Mouse (Mus musculus): ENCODE data around the gene Nmi.

Gene Nmi

GRCm38 (mm10) chr2:51941832-51942231 is 31.5 kb downstream of the Nmi start:
- DNase-seq (ENCODE audit: low spot score in 2 of 2) = no peak

DNA sequence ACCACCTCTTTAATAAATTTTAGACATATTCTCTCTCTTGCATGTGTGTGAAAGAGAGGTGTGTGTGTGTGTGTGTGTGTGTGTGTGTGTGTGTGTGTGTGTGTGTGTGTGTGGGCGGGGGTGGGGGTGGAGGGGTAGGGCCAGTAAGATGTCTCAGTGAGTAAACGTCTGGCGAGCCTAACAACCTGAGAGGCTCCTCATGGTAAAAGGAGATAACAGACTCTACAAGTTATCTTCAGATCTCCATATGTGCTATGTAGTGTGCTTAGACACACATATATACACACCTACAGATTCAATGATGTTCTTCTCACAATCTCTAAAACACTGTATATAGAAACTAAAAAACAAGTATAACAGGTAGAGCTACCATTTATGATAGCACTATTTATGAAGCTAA is 34.5 kb downstream of the Nmi start:
- no peak for DNase-seq (ENCODE audit: low spot score in 2 of 2)

DNA sequence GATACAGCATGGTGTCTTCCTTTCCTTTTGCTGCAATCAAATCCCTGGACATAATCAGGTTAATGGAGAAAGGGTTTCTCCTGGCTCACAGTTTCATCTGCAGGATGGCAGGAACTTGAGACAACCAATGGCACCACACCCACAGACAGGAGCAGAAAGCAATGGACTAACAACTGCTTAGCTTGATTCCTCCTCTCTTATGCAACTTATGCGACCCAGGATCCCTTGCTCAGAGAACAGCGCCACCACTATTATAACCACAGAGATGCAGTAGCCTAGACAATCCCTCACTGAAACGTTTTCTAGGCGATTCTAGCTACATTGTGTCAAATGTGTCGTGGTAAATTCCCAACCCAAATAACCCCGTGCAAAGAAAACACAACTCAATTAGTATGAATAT is 36.3 kb downstream of the Nmi start:
- no peak for DNase-seq (ENCODE audit: low spot score in 2 of 2)

- no peak for DNase-seq (ENCODE audit: low spot score in 2 of 2)
Measured at GRCm38 (mm10) chr2:51936585-51936984, 36.7 kb downstream of the Nmi start.

GRCm38 (mm10) chr2:51935921-51936320 is 37.4 kb downstream of the Nmi start:
- DNase-seq (ENCODE audit: low spot score in 2 of 2) = no peak

DNA sequence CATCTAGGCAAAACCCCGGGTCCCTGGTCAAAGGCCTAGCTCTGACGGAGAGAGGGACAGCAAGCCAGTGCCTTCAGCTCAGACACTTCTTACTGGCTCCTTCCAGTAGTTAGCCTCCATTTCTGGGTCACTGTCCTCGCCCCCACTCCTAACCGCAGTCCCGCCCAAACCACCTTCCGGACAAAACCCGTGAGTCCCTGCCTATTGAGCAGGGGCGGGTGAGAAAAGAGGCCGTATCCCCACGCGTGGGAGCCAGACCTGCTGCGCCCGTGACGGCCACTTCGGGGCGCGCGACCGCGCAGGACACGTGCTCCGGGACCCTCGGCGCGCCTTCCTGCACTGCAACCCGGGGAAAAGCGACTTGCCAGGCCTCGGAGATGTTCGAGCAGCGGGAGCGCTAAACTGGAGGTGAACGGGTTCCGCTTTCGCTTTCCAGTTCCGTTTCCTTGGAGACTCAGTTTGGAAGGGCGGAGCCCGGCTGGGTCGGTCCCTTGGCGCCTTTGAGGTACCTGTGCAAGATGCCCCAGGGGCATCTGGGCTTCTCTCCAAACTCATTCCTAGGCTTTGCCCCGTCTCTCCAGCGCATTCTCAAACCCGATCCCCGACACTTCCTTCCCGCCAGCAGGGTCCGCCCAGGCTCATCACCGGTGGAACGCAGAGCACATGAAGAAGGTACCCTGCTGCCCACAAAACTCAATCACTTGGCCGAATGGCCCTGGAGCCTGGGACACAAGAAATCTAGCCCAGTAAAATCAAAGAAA is 38.5 kb downstream of the Nmi start, which contains the start of gene Rbm43:
Rbm43 (minus strand) TSS at position 590 of the 761 bp plus-strand sequence.
- peak; percentile 50 to 59 for DNase-seq (ENCODE audit: low spot score in 2 of 2)

- no peak for DNase-seq (ENCODE audit: low spot score in 2 of 2)
Measured at GRCm38 (mm10) chr2:51933341-51934134, 39.8 kb downstream of the Nmi start.

- DNase-seq (ENCODE audit: low spot score in 2 of 2) = no peak
Measured at GRCm38 (mm10) chr2:51931241-51931640, 42.1 kb downstream of the Nmi start.

- DNase-seq (ENCODE audit: low spot score in 2 of 2) = peak; percentile 29 to 57
Measured at GRCm38 (mm10) chr2:51914944-51915680, 58.2 kb downstream of the Nmi start.

DNA sequence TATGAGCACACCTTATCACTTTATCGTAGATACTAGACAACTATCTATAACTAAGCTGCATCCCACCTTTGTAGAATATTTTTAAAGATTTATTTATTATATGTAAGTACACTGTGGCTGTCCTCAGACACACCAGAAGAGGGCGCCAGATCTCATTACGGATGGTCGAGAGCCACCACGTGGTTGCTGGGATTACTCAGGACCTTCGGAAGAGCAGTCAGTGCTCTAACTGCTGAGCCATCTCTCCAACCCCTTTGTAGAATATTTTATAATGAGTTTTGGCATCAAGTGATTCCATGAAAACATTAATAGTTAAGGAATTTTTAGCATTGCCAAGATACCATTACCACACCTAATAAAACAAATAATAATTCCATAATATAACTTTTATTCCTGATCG is 58.8 kb downstream of the Nmi start:
- DNase-seq (ENCODE audit: low spot score in 2 of 2) = no peak

DNA sequence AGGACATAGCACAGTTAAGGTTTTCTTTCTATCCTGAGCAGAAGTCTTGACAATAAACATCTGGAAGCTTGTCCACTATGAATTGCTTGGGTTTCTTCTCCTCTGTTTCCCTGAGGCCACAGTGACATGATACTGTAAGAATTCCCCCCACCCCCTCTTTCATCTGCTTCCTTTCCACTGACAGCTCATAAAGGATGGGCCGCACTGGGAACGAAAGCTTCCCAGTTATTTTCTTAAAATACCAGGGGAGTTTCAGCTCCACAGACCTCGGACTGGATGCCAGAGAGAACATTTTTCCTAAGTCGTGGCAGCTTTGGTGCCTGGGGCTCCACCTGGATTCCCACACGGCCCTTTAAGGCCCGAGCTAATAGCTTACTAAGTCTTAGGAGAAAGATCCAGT is 60.6 kb downstream of the Nmi start:
- no peak for DNase-seq (ENCODE audit: low spot score in 2 of 2)

DNA sequence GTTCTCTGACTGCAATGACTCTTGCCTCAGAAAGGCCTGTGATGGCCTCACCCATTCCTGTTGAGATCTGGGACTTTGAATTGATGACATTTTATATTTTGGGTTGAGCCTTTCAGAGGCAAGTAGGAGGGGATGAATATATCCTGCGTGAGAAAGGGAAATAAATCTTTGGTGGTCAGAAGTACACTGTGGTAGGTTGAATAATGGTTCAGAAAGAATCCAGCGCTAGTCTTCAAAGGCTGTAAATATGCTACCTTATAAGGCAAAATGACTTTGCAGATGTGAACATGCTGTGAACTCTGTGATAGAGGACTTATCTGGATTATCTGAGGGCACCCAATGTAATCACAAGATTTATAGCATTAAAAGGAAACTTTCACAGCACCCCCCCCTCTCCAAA is 61.4 kb downstream of the Nmi start:
- no peak for DNase-seq (ENCODE audit: low spot score in 2 of 2)

GRCm38 (mm10) chr2:51907538-51908110 is 65.7 kb downstream of the Nmi start:
- DNase-seq (ENCODE audit: low spot score in 2 of 2) = no peak

DNA sequence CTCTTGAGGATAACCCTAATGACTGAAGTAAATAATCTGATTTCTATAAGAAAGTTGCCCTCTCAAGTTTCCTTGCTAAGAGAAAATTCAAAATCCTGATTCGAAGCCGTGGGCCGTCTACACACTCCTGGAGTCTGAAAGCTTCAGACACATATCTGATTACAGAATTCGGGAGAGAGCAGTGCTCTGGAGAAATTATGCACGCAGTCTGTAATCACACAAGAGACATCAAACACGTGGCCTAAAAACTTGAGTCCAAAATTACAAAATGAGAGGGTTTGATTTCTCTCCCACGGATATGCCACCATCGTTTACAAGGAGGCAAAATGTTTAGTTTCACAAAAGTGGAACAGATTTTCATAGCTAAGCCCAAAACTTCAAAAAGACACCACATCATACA is 67.7 kb downstream of the Nmi start:
- no peak for DNase-seq (ENCODE audit: low spot score in 2 of 2)
